Mouse (Mus musculus): Measurements from ENCODE around the gene Rdh5.

Rdh5 gene

DNA sequence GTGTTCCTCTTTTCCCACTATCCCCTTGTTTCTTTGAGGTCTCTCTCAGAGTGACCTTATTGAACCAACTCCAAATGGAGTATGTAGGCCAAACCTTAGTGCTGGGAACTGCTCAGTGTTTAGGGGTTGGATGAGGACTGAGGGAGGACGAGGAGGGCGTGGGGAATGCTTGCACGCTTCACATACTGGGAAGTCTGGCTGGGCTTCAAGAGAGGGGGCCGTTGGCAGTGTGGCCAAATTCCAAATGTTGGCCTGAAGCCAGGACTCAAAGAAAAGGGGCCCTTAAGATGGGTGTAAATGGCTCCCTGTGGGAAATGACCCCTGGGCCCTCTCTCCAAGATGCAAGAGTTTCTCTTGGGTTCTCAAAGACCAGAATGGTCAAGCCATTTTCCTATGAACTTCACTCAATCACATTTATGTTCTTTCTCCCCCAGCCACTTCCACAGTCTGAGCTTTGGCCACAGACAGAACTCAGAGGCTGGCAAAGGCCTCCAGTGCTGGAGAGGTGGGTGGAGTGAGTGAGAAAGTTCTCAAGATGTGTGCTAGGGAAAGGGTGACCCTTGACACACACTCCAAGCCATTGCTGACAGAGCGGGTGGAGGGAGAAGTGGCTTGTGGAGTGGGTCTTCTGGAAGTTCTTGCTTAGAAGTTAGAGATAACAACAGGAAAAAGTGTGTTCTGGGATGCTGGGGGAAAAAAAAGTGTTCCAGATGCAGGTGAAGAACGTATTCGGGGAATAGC is 7.1 kb upstream of the Rdh5 start:
- in situ Hi-C loops (cut with MboI, MseI): no loop called here

DNA sequence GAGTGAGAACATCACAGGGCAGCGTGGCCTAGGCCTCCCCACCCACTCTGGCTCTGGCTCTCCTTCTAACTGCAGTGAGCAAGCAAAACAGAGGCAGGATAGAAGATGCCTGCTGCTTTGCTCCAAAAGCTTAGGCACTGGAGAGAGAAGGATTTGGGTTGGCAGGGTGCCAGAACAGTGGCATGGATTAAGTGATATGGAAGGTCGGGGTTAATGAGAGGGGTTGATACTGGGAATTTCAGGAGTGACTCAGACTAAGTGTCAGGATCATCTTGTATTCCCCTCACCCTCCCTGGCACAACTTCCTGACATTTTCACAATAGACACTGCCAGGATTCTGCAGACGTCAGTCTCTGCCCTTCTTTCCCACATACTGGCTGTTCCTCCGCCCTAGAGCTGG is 5.7 kb upstream of the Rdh5 start:
- in situ Hi-C loops (cut with MboI, MseI): no loop called here

DNA sequence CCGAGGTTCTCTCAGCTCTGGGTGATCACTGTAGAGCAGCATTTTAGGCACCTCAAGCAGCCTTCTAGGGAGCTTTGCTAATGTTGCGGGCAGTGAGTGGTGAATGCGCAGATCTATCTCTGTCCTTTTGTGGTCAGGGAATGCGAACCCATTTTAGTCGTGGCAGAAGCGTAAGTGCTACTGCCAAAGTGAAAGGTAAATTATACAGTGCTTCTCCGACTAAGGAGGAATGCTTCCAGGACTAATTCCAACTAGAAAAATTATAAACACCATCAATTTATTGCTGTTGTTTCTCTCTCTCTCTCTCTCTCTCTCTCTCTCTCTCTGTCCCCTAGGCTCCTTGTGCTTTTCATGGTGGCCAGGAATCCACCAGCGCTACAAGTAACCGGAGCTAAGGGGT is 1.2 kb upstream of the Rdh5 start, which contains the start of gene Bloc1s1:
TSS of gene Bloc1s1 (minus strand) at position 101 of the 400 bp plus-strand sequence.
- in situ Hi-C loops (cut with MboI, MseI): no loop called here

DNA sequence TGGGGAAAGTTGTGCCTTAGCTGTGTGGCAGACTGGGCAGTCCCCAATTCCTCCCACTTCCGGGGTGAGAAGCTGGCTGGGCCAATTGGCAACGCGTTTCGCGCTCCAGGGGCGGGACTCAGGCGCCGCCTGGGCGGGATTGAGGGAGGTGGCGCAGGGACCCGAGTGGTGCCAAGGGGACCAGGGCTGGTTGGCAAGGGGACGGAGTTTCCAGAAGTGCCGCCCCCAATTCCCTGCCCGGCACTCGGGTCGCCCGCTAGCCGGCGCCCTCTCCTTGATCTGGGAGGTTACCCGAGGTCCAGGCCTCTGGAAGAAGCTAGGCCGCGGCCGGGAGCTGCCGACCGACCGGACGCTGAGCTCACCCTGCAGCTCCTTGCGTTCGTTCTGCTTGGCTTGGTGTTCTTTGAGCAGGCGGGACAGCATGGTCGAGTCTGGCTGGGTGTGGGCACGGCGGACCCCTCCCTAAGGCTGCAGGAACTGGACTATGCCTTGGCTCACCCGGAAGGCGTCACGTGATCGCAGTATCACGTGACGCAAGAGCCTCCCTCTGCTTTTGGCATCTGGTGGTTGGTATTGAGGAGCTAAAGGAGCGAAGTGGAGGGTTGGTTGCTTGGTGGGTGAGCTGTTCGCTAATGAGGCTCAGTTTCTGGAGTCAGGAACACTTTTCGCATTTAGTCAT is 464 bp upstream of the Rdh5 start:
- in situ Hi-C loops (cut with MboI, MseI): no loop called here

DNA sequence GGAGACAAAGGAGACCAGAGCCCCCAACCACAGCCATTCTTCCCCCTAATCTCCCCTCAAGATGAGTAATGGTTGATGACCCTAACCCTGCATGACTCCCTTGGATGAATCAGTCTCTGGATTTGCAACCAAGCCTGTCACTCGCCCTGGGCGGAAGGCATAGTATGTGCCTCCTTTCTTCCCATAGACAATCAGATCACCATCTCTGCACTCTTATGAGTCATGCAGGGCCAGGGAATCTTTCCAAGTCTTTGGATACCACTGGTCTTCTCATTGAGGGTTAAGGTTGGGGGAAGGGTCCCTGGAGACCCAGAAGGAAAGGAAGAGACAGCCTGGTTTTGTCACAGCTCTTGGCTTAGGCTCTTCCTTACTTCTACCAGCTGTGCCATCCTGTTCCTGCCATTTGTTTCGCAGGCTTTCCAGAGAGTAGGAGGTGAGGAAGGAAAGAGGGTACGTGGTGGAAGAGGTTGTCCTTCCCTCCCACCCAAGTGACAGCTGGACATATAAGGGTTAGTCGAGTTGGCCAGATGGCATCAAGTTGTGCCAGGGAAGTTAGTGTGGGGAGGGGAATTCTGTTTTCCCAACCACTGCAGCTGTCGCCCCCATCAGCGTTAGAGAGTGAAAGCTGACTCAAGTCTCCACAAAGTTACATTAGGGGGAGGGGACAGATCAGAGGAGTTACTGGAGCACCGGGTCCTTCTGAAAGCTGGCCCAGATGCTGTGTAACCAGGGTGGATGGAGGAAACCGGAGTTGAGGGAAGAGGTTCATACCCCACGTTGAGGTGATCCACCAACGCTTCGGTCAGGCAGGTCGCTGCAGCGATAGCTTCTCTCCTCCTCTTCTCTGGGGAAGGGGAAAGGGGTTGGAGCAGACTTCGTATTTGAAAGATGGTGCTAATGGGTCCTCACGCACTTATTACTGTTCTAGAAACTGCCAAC is 536 bp downstream of the Rdh5 start:
- in situ Hi-C loops (cut with MboI, MseI): no loop called here

DNA sequence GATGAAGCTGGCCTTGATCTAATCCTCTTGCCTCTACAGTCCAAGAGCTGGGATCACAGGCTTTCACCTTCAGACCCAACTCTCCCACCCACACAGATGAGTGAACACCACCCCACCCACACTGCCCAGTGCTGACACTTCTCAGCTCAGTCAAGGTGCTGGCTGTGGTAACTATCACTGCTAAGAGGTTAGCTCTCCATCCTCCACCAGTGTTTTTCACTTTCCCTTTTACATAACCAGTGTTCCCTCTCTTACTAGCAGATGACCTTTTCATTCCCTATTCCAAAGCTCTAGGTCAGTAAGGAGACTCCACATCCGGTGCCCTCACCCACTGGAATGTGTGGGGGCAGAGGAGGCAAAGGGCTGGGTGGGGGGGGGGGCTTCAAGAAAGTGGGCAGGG is 1.4 kb downstream of the Rdh5 start:
- in situ Hi-C loops (cut with MboI, MseI): no loop called here

DNA sequence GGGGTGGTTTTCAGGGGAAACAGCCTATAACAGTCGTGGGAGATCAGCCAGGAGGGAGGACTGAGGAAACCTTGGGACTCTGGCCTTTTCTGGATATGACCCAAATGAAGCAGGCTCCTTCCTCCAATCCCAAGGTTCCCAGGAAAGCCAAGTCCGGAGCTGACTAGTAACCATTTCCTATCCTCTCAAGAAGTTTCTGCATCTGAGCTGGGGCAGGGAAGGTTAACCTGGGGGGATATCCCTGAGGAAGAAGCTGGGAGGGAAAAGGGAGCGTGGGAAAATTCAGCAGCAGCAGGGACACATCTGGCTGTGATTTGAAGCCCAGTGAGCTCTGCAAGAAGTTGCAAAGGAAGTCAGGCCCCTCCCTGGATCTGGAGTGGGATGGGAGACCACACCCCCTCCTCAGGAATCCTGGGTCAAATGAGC is 1.9 kb downstream of the Rdh5 start:
- in situ Hi-C loops (cut with MboI, MseI): no loop called here

DNA sequence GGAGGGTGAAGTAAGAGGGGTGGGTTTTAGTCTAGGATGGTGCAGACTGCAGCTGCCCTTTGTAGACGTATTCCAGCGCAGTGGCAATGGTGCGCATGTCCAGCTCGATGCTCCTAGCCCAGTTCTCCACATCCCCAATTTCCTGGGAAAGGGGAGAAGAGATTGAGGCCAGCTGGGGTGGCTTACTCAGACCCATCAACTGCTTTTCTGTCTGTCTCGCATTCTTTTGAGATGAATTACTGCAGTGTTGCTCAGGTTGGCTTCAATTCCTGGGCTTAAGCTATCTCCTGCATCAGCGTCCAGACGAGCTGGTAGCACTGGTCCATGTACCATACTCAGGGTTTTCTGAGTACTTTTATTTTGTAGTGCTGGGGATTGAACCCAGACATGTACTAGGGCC is 2.7 kb downstream of the Rdh5 start:
- in situ Hi-C loops (cut with MboI, MseI): no loop called here

DNA sequence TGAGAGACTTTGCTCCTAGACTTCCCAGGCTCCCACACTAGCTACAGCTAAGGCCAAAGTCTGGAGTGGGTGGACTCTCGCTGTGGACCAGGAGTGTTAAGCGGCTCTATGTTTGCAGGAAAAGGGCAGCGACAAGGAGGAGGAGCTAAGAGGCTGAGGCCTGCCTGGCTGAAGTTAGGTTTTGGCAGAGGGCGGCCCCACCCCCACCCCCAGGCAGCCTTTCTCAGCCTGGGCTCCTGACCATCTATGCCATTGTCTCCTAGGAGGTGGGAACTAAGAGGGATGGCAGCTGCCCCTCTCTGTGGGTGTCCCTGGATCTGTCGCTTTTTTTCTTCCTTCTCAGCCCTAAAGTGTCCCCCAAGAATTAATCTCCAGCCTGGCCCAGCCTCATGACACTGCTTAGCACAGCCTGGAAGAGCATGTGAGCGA is 3.5 kb downstream of the Rdh5 start:
- in situ Hi-C loops (cut with MboI, MseI): no loop called here

DNA sequence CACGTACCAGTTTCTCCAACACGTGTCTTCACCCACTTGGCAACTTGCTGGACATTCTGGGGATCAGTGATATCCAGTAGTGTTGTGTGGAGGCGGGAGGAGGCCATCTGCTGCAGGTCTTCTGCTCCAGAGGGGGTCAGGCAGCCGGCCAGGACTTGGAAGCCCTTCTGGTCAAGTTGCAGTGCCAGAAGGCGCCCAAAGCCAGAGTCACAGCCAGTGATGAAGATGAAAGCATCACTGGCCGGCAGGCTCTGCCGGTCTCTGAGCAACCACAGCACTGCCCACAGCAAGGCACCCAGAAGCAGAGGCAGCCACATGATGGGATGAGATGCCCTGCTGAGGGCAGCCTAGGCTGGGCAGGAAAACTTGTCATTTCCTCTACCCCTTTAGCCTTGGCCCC is 4.4 kb downstream of the Rdh5 start:
- in situ Hi-C loops (cut with MboI, MseI): no loop called here

DNA sequence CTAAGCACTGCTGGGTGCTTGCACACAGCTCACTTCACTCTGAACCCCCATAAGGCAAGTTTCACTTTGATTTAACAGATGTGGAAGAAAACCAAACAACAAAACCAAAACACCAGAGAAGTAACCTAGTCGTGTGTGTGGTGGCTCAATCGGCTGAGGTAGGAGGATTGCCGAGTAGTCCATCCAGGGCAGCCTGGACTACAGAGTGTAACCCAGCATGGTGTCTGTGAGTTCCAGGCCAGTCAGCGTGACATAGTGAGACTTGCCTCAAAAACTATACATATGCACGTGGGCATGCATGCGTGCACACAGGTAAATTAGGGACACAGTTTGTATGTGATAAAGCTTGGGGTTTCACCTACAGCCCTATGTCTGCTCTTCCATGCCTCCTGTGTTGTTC is 5.3 kb downstream of the Rdh5 start:
- in situ Hi-C loops (cut with MboI, MseI): no loop called here

DNA sequence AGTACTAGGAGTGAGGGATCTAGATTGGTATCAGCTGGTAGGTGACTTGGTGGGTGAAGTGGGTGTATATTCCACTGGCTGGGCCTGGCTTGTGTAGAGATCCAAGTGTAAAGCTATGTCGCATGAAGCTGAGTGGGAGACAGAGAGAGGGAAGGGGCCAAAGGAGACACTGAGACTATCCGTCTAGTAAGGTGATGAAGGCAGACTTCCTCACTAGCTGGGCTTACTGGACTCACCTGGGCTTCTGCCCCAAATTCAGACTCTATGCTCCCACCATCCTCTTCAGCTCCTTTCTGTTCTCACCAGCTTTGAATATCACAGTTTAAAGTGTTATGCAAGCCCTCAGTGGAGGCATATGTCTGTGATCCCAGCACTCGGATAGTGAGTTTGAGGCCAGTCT is 6.0 kb downstream of the Rdh5 start:
- in situ Hi-C loops (cut with MboI, MseI): no loop called here

DNA sequence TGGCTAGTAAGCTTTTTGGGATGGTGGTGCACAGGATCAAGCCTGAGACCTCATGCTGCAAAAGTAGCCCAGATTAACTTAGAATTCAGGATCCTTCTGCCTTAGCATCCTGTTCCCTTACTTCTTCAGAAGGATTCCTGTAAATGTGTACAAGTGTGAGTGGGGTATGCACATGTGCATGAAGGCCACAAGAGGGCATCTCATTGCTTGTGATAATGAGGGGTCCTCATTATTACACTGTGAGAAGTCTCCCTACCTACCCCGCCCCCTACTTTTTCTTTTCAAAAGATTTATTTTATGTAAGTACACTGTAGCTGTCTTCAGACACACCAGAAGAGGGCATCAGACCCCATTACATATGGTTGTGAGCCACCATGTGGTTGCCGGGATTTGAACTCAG is 7.1 kb downstream of the Rdh5 start:
- in situ Hi-C loops (cut with MboI, MseI): no loop called here

DNA sequence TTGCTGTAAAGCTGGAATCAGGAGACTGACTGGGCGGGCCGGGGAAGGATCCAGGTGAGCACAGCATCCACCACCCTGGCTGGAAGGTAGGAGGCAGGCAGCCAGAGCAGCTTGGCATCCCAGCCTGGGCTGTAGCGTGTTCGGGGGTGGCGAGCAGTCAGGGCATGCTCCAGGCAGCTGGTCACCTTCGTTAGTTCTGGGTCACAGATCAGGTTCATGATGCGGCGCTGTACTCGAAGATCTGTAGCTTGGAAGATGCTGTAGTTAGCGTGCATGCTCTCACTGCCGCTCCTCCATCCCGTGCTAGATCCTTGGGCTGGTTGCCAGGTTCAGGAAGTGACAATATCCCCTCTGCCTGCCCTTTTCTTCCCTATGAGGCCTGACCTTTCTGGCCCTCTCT is 9.0 kb downstream of the Rdh5 start:
- in situ Hi-C loops (cut with MboI, MseI): no loop called here

DNA sequence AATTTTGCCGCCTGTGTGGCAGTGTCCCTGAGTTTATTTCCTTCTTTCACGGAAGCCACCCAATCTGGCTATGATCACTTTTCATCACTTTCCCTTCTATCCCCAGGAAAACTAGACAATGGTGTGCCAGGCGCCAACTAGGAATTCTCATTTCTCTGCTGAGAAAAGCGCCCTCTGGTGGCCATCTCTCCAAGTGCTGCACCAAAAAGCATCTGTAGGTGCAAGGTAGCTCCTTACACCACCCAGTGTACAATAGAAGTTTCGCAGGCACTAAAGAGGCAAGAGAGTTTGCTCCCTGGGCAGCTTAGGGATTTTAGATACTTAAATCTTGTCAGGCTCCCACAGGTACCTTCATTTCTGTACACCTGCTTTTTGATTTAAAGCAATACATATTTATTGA is 9.5 kb downstream of the Rdh5 start:
- in situ Hi-C loops (cut with MboI, MseI): no loop called here

DNA sequence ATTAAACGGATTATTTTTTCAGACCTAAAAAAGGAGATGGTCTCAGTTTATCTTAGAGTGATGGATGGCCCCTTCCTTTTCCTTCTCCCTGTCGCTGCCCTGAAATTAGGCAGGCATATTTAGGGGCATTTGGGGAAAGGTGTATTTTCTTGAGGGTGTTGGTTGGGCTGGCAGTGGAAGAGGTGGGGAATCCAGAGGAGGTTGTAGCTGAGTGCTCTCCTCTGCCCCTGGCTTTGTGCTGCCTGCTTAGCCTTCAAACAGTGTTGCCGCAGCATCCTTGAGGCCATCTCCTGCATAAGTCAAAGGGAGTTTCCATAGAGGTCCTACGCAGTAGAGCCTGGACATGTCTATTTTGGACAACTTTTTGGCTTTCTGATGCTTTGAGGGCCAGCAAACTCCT is 9.9 kb downstream of the Rdh5 start:
- in situ Hi-C loops (cut with MboI, MseI): no loop called here

DNA sequence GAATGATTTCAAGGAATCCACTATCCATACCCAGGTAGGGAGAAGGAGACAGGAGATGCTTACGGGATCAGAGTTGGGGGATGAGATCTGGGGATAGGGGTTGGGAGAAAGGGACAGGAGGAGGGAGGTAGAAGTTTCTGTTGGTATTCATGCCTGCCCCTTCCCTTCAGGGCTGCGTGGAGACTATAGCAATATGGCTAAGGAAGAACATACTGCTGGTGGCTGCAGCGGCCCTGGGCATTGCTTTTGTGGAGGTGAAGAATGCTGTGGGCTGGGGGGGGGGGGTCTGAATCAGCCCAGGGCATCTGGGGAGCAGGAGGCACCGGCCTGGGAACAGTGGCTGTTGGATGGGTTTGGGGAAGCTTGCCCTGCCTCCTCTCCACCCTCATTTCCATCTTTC is 10.4 kb downstream of the Rdh5 start:
- in situ Hi-C loops (cut with MboI, MseI): no loop called here

DNA sequence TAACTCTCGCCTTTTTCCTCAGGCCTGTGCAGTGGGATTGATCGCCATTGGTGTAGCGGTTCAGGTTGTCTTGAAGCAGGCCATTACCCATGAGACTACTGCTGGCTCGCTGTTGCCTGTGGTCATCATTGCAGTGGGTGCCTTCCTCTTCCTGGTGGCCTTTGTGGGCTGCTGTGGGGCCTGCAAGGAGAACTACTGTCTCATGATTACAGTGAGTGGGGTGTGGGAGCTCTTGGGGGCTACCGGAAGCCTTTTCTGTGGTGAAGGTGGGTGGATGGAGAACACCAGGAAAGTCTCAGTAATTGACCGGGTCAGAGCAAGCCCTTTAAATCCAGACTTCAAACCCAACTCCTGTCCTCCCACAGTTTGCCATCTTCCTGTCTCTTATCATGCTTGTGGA is 11.3 kb downstream of the Rdh5 start:
- in situ Hi-C loops (cut with MboI, MseI): no loop called here

DNA sequence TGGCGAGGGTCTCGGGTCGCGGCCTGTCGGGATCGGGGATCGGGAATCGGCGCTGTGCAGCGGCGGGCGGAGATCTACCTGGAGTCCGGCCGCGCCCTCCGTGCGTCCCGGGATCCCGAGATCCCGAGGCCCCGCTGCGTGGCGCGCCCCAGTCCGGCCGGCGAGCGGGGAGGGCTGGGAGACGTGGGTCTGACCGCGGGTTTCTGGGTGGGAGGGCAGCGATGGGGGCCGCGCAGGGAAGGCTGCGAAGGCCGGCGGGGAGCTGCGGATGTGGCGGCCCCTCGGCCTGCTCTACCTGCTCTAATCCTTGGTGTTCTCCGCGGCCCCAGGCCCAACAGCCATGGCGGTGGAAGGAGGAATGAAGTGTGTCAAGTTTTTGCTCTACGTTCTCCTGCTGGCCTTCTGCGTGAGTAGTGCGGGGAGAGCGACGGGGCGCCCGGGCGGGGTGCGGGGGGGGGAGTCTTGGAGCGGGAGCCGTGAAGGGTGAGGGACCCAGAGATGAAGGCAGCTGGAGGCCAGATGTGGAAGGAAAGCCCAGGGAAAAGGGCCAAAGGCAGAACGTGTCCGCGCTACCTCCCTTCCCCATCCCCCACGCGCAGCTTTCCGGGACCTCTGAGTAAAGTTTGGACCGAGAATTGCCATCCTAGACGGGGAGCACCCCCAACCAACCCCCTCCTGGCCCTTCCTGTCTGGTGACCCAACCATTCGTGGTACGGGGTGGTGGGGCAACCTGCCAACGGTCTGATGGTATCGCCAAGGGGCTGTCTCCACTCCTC is 12.4 kb downstream of the Rdh5 start:
- in situ Hi-C loops (cut with MboI, MseI): no loop called here

DNA sequence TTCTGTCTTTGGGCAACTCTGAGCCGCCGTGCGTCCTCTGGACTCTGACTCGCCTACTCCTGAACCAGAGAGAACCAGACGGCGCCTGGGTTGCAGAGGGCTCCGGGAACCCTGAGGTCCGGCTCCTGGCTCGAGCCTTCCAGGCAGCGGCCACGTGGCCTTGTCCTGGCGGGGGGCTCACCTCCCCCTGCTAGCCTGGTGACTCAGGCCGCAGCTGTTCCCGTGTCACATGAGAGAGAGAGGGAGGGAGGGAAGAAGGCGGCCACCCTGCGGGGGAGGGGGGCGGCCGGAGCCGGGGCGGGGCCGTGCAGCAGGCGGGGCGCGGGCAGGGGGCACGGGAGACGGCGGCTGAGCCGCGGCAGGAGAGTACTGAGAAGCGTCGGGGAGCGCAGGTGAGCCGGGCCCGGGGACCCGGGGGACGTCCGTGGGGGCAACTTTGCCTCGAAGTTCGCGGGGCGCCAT is 13.1 kb downstream of the Rdh5 start:
- in situ Hi-C loops (cut with MboI, MseI): no loop called here

DNA sequence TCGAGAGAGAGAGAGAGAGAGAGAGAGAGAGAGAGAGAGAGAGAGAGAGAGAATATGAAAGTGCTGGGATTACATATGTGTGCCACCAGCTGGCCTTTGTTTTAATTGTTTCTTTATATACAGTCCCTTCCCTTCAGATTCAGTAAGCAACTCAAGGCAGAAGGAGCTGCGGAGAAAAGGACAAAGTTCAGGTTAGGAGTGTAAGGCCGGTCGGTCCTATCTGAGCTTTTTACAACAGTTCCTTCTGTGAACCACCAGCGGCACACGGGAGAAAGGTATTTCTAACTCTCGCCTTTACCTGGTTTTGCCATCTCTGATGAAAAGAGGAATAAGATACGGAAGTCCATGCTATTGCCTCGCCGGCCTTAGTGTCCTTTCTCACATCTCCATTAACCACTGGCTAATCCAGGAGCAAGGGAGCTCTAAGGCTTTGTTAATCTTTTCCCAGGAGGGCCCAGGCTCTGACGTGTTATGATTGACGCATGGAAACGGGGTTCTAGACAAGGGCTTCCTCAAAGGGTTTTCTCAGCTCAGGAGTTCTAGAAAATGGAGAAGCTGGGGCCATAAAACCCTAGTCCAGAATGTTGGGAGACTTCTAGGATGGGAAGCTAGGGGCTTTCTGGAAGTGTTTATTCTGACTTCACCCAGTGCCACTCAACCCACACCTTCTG is 13.8 kb downstream of the Rdh5 start:
- in situ Hi-C loops (cut with MboI, MseI): no loop called here
